Mouse (Mus musculus): ENCODE data around the gene Tagap1. TPM values are rescaled to one million over a fixed set of nuclear protein-coding genes. Genes with fewer than 3 reads are reported as not detected.
"Not testable (repeated sequence)": the region's sequence is repeated elsewhere in the genome, so short reads cannot be mapped to it uniquely, and the experiment has no call there.

Tagap1 gene
- polyA plus RNA-seq, 1 experiment from 2014 or later: 70.3 TPM

DNA sequence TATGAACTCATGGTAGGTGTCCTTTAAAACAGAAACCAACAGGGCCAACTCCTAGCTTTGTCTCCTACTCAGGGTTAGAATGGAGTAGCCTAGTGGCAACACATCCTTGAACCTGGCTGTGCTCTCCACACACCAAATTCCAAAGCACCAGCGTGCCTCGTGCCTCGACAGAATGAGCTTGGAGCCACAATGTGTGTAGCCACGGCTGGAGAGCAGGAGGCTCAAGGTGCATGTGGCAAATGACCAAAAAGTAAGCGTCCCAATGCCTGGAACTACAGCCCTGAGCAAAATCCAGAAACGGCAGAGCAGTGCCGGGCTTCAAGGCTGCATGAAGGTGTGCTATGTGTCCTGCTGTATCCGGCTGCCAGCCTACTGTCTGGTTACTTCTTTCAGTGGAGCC lies 10.3 kb upstream of the Tagap1 start:
- 79% methylated on average over 8 of the region's 8 CpGs for WGBS
- not testable (repeated sequence) for H3K9ac ChIP-seq (replicated peaks; ENCODE audit: low read length); H3K4me2 ChIP-seq (ENCODE audit: low read depth, low read length); H3K9me3 ChIP-seq (replicated peaks; ENCODE audit: control insufficient read depth, low read length); H3K27ac ChIP-seq (replicated peaks; ENCODE audit: low read depth, low read length); DNase-seq (ENCODE audit: low spot score); H3K27me3 ChIP-seq (ENCODE audit: control insufficient read depth, insufficient read depth, low read length); ATAC-seq (replicated peaks; ENCODE audit: insufficient number of reproducible peaks, low FRiP score, low TSS enrichment, low read depth); H3K4me3 ChIP-seq (ENCODE audit: low read depth, low read length); H3K4me1 ChIP-seq (ENCODE audit: control insufficient read depth, insufficient read depth, low read length); H3K36me3 ChIP-seq (replicated peaks; ENCODE audit: control insufficient read depth, insufficient read depth, low read depth, low read length)

GRCm38 (mm10) chr17:6970334-6970733 lies 9.4 kb upstream of the Tagap1 start, which contains the start of gene Rnaset2b:
Rnaset2b (plus strand) TSS chr17:6970634.
- not testable (repeated sequence) for H3K36me3 ChIP-seq (replicated peaks; ENCODE audit: control insufficient read depth, insufficient read depth, low read depth, low read length); H3K27me3 ChIP-seq (ENCODE audit: control insufficient read depth, insufficient read depth, low read length); ATAC-seq (replicated peaks; ENCODE audit: insufficient number of reproducible peaks, low FRiP score, low TSS enrichment, low read depth); H3K27ac ChIP-seq (replicated peaks; ENCODE audit: low read depth, low read length); H3K4me3 ChIP-seq (ENCODE audit: low read depth, low read length); H3K9me3 ChIP-seq (replicated peaks; ENCODE audit: control insufficient read depth, low read length); DNase-seq (ENCODE audit: low spot score); H3K9ac ChIP-seq (replicated peaks; ENCODE audit: low read length); H3K4me1 ChIP-seq (ENCODE audit: control insufficient read depth, insufficient read depth, low read length); H3K4me2 ChIP-seq (ENCODE audit: low read depth, low read length)
- WGBS: no CpG with 5 or more reads among the region's 8 CpGs

DNA sequence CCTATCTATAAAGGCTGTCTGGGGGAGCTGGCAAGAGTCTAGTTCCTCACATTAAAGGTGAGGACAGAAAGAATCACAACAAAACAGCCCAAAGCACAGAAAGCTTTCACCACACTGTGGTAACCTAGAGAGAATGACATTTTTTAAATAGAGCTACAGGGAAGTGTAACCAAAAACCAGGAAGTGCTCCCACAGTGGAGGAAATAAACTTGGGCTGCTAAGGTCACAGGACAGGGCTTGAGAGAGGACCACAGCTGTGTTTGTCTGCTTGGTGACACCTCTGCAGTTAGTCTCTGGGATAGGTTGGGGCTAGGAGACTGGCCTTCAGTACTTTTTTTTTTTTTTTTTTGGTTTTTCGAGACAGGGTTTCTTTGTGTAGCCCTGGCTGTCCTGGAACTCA lies 6.7 kb upstream of the Tagap1 start:
- not testable (repeated sequence) for H3K36me3 ChIP-seq (replicated peaks; ENCODE audit: control insufficient read depth, insufficient read depth, low read depth, low read length); H3K4me1 ChIP-seq (ENCODE audit: control insufficient read depth, insufficient read depth, low read length); H3K27ac ChIP-seq (replicated peaks; ENCODE audit: low read depth, low read length); DNase-seq (ENCODE audit: low spot score); H3K27me3 ChIP-seq (ENCODE audit: control insufficient read depth, insufficient read depth, low read length); H3K9ac ChIP-seq (replicated peaks; ENCODE audit: low read length); H3K4me3 ChIP-seq (ENCODE audit: low read depth, low read length); H3K4me2 ChIP-seq (ENCODE audit: low read depth, low read length); ATAC-seq (replicated peaks; ENCODE audit: insufficient number of reproducible peaks, low FRiP score, low TSS enrichment, low read depth); H3K9me3 ChIP-seq (replicated peaks; ENCODE audit: control insufficient read depth, low read length)
- WGBS: no CpG with 5 or more reads among the region's 1 CpGs

- not testable (repeated sequence) for H3K27ac ChIP-seq (replicated peaks; ENCODE audit: low read depth, low read length); H3K9ac ChIP-seq (replicated peaks; ENCODE audit: low read length); H3K4me2 ChIP-seq (ENCODE audit: low read depth, low read length); ATAC-seq (replicated peaks; ENCODE audit: insufficient number of reproducible peaks, low FRiP score, low TSS enrichment, low read depth); H3K4me1 ChIP-seq (ENCODE audit: control insufficient read depth, insufficient read depth, low read length); H3K9me3 ChIP-seq (replicated peaks; ENCODE audit: control insufficient read depth, low read length); H3K27me3 ChIP-seq (ENCODE audit: control insufficient read depth, insufficient read depth, low read length); H3K4me3 ChIP-seq (ENCODE audit: low read depth, low read length); H3K36me3 ChIP-seq (replicated peaks; ENCODE audit: control insufficient read depth, insufficient read depth, low read depth, low read length)
- 22% methylated on average over 6 of the region's 6 CpGs for WGBS
- peak; percentile 26 for DNase-seq (ENCODE audit: low spot score)
Observed at GRCm38 (mm10) chr17:6965364-6965763, 4.4 kb upstream of the Tagap1 start.

DNA sequence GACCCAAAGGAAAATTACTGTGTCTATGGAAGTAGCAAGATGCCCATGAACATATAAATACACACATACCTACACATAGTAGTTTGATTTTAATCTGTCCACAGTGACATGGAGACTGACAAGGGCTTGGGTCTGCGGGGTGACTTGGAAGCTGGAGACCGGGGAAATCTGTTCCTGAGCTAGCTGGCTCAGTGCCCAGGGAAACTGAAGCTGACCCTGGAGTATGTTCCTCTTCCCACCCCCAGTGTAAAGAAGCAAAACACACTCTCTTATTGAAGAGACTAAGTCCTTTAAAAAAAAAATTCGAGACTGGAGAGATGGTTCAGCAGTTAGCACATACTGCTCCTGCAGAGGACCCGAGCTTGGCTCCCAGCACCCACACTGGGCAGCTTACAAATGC lies 2.0 kb upstream of the Tagap1 start:
- H3K9me3 ChIP-seq (replicated peaks; ENCODE audit: control insufficient read depth, low read length); H3K27ac ChIP-seq (replicated peaks; ENCODE audit: low read depth, low read length); H3K36me3 ChIP-seq (replicated peaks; ENCODE audit: control insufficient read depth, insufficient read depth, low read depth, low read length); DNase-seq (ENCODE audit: low spot score); H3K4me1 ChIP-seq (ENCODE audit: control insufficient read depth, insufficient read depth, low read length); H3K27me3 ChIP-seq (ENCODE audit: control insufficient read depth, insufficient read depth, low read length); H3K9ac ChIP-seq (replicated peaks; ENCODE audit: low read length); H3K4me2 ChIP-seq (ENCODE audit: low read depth, low read length); ATAC-seq (replicated peaks; ENCODE audit: insufficient number of reproducible peaks, low FRiP score, low TSS enrichment, low read depth); H3K4me3 ChIP-seq (ENCODE audit: low read depth, low read length): not testable (repeated sequence)
- WGBS: 73% methylated on average over 4 of the region's 4 CpGs

- H3K9me3 ChIP-seq (replicated peaks; ENCODE audit: control insufficient read depth, low read length); H3K27me3 ChIP-seq (ENCODE audit: control insufficient read depth, insufficient read depth, low read length); H3K27ac ChIP-seq (replicated peaks; ENCODE audit: low read depth, low read length); H3K9ac ChIP-seq (replicated peaks; ENCODE audit: low read length); H3K36me3 ChIP-seq (replicated peaks; ENCODE audit: control insufficient read depth, insufficient read depth, low read depth, low read length); DNase-seq (ENCODE audit: low spot score); H3K4me3 ChIP-seq (ENCODE audit: low read depth, low read length); H3K4me1 ChIP-seq (ENCODE audit: control insufficient read depth, insufficient read depth, low read length); H3K4me2 ChIP-seq (ENCODE audit: low read depth, low read length); ATAC-seq (replicated peaks; ENCODE audit: insufficient number of reproducible peaks, low FRiP score, low TSS enrichment, low read depth): not testable (repeated sequence)
- WGBS: 41% methylated on average over 3 of the region's 6 CpGs
Observed at GRCm38 (mm10) chr17:6962339-6962738, 1.4 kb upstream of the Tagap1 start.

DNA sequence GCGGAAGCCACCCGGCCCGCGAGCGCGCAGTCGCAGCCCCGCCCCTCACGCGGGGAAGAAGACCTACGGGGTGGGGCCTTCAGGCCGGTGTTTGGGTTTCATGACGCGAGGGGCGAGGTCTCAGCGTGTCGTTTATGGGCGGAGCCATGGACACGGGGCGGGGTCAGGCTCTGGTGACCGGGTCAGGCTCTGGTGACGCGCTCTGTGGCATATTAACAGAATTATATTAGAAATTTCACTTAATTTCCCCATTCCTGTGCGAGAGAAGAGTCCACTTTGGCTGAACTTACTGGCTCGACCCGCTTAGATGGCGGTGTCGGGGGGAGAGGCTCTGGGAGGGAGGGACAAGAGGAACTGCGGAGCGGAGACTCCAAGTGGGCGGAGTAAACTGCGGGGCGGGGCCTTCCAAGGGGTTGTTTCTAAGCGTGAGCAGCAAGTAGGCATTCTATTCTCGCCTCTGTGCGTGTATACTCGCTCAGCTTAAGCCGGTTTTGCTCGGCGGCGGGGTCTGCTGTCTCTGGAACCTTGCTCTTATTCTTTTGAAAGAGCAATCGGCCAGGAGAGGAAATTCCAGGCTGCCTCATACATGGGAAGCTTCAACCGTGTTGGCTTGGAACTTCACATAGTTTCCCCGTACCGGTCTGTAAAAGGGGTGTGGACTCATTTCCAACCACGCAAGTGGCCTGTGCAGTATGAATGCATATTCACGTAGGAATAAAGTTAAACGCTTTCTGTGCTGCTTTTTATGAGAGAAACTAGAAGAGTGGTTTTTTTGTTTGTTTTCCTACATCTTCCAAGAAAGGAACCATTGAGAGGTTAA lies 435 bp upstream of the Tagap1 start:
- 1% methylated on average over 13 of the region's 48 CpGs for WGBS
- not testable (repeated sequence) for H3K9me3 ChIP-seq (replicated peaks; ENCODE audit: control insufficient read depth, low read length); H3K4me1 ChIP-seq (ENCODE audit: control insufficient read depth, insufficient read depth, low read length); H3K27ac ChIP-seq (replicated peaks; ENCODE audit: low read depth, low read length); H3K9ac ChIP-seq (replicated peaks; ENCODE audit: low read length); H3K27me3 ChIP-seq (ENCODE audit: control insufficient read depth, insufficient read depth, low read length); H3K36me3 ChIP-seq (replicated peaks; ENCODE audit: control insufficient read depth, insufficient read depth, low read depth, low read length); H3K4me2 ChIP-seq (ENCODE audit: low read depth, low read length); DNase-seq (ENCODE audit: low spot score)
- peak; percentile 93 for ATAC-seq (replicated peaks; ENCODE audit: insufficient number of reproducible peaks, low FRiP score, low TSS enrichment, low read depth)
- H3K4me3 ChIP-seq (ENCODE audit: low read depth, low read length): peak overlapping the region; percentile 45

DNA sequence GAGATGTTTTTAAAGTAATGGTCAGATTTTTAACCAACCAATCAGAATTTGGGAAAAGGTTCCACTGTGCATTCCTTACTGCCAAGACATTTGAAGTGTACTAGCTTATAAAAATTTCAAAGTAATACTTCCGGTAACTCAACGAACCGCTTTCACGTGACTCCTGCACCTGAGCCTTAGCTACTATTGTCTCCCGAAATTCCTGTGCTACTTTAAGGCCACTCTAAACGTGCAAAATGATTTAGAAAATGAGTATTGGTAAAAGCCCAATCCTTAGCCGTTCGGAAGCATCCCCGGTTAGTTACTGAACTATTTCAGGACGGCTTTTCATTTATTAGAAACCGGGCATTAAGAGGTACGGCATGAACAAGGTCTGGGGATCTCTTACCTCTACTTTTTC lies 607 bp downstream of the Tagap1 start:
- H3K9me3 ChIP-seq (replicated peaks; ENCODE audit: control insufficient read depth, low read length); H3K27ac ChIP-seq (replicated peaks; ENCODE audit: low read depth, low read length); H3K4me2 ChIP-seq (ENCODE audit: low read depth, low read length); H3K9ac ChIP-seq (replicated peaks; ENCODE audit: low read length); H3K36me3 ChIP-seq (replicated peaks; ENCODE audit: control insufficient read depth, insufficient read depth, low read depth, low read length); DNase-seq (ENCODE audit: low spot score); ATAC-seq (replicated peaks; ENCODE audit: insufficient number of reproducible peaks, low FRiP score, low TSS enrichment, low read depth); H3K4me1 ChIP-seq (ENCODE audit: control insufficient read depth, insufficient read depth, low read length); H3K27me3 ChIP-seq (ENCODE audit: control insufficient read depth, insufficient read depth, low read length): not testable (repeated sequence)
- 1% methylated on average over 12 of the region's 12 CpGs for WGBS
- peak overlapping the region; percentile 45 for H3K4me3 ChIP-seq (ENCODE audit: low read depth, low read length)

Measured in embryonic facial prominence, embryonic 11.5 days (tissue).